Mouse (Mus musculus) cerebellum, adult 2 months (tissue): Measurements from ENCODE around the gene Mtx3.

Experiments used
- CTCF ChIP-seq: fragments of 200-500 bp; IDR thresholded peaks from 2 replicates; pipeline ENCODE4 v1.5.1; 2011; ENCODE audit warnings: low read depth, mild to moderate bottlenecking, control low read depth, low read length, moderate library complexity, borderline replicate concordance; ENCODE audit not compliant: insufficient read depth
- POLR2A ChIP-seq: fragments of 200-500 bp; IDR thresholded peaks from 2 replicates; pipeline ENCODE4 v1.6.1; 2011; ENCODE audit warnings: low read length, control low read depth, borderline replicate concordance; ENCODE audit not compliant: insufficient read depth

- TF ChIP-seq POLR2A (no peak), CTCF (no peak)
Measured at GRCm38 (mm10) chr13:92817357-92817756, 27.2 kb upstream of the Mtx3 start.
